ENCODE assay signal across 13 mouse cellular contexts in the genomic region with DNA sequence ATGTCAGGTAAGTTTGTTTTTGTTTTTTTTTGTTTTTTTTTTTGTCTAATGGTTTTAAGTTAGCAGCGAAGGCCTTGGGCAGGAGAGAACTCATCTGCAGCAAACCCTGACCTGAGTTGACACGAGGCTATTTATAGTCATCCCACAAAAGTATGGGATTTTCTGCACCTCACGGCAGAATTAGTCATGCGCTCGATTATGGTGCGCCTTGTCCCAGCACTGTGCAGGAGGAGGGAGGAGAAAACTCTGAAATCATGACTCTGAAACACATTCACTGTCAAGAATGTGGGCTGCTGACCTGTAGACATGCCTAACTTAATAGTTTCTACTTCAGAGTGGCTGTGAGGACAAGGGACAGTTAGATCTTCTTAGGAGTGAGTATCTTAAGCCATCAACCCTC. TPM values are rescaled to one million over a fixed set of nuclear protein-coding genes. Genes with fewer than 3 reads are reported as not detected.
DNase-seq lines count a peak whose midpoint lies in the region; ATAC-seq lines count a peak whose summit lies in the region.
"Had no signal": no experiment of that assay in that cellular context is flagged by ENCODE, and none has a peak within 500 bp of the region (broad histone marks: within the 10 kb centered on the region; RNA-seq: fewer than 3 reads in every experiment).

No protein-coding gene starts in this region.

- WGBS in kidney, embryonic 16.5 days = 19% methylated on average over 6 of the region's 6 CpGs
- 18% methylated on average over 6 of the region's 6 CpGs for WGBS in heart, embryonic 14.5 days
- WGBS in hindbrain, embryonic 16.5 days = 53% methylated on average over 6 of the region's 6 CpGs
- 39% methylated on average over 6 of the region's 6 CpGs for WGBS in midbrain, embryonic 14.5 days

- peak overlapping the region; percentile 31; the same call in 1 of the 2 replicates for H3K27ac ChIP-seq in kidney, embryonic 16.5 days (ENCODE audit: low read length)
- peak overlapping the region; percentile 85 to 89 for H3K27ac ChIP-seq in heart, embryonic 14.5 days (replicated peaks in 1 of 2; ENCODE audit: control insufficient read depth in 1 of 2, insufficient read depth in 1 of 2, low read depth in 2 of 2, low read length in 2 of 2)
- no peak overlapping the region for H3K27ac ChIP-seq in hindbrain, embryonic 16.5 days (ENCODE audit: low read depth, low read length)
- H3K27ac ChIP-seq in midbrain, embryonic 14.5 days (replicated peaks; ENCODE audit: low read depth, low read length) = no peak overlapping the region
- H3K27ac ChIP-seq: hindbrain, postnatal 0 days; limb, embryonic 15.5 days; midbrain, embryonic 13.5 days had no signal

- H3K9ac ChIP-seq in kidney, embryonic 16.5 days (replicated peaks; ENCODE audit: low read length) = no peak overlapping the region
- H3K9ac ChIP-seq in heart, embryonic 14.5 days (ENCODE audit: low read length) = peak overlapping the region; percentile 52
- no peak overlapping the region for H3K9ac ChIP-seq in hindbrain, embryonic 16.5 days (ENCODE audit: low read depth, low read length)
- no peak overlapping the region for H3K9ac ChIP-seq in midbrain, embryonic 14.5 days (replicated peaks; ENCODE audit: low read length)
- H3K9ac ChIP-seq: limb, embryonic 15.5 days; midbrain, embryonic 13.5 days had no signal

- peak; percentile 39 for DNase-seq in adrenal gland, adult 8-10 months
- DNase-seq in adrenal gland, adult 18-20 months (ENCODE audit: low spot score in 2 of 2) = no peak
- DNase-seq in kidney, adult 11 months = no peak
- no peak for DNase-seq in lung, adult 18-20 months
- DNase-seq in midbrain, embryonic 14.5 days = no peak
- DNase-seq: lung, postnatal 10 days; right cerebral cortex, postnatal 4 days had no signal

- H3K9me3 ChIP-seq in kidney, embryonic 16.5 days (ENCODE audit: low read length) = no peaks in the 10 kb centered on the region
- H3K9me3 ChIP-seq in heart, embryonic 14.5 days (ENCODE audit: control insufficient read depth, low read length) = no peaks in the 10 kb centered on the region
- no peaks in the 10 kb centered on the region for H3K9me3 ChIP-seq in hindbrain, embryonic 16.5 days (ENCODE audit: control insufficient read depth, low read length)
- H3K9me3 ChIP-seq in midbrain, embryonic 14.5 days (ENCODE audit: control insufficient read depth, low read length) = no peaks in the 10 kb centered on the region
- H3K9me3 ChIP-seq: limb, embryonic 15.5 days; midbrain, embryonic 13.5 days had no signal

- H3K4me2 ChIP-seq in kidney, embryonic 16.5 days (replicated peaks; ENCODE audit: low read depth, low read length) = no peak overlapping the region
- H3K4me2 ChIP-seq in heart, embryonic 14.5 days (ENCODE audit: low read length) = peak overlapping the region; percentile 45
- H3K4me2 ChIP-seq in hindbrain, embryonic 16.5 days (ENCODE audit: low read length) = no peak overlapping the region
- H3K4me2 ChIP-seq in midbrain, embryonic 14.5 days (ENCODE audit: low read length) = no peak overlapping the region
- H3K4me2 ChIP-seq: limb, embryonic 15.5 days; midbrain, embryonic 13.5 days had no signal

- no peak overlapping the region for H3K4me3 ChIP-seq in kidney, embryonic 16.5 days (ENCODE audit: low read length)
- H3K4me3 ChIP-seq in heart, embryonic 14.5 days (ENCODE audit: control insufficient read depth in 1 of 2, insufficient read depth in 1 of 2, low read depth in 1 of 2, low read length in 2 of 2) = no peak overlapping the region
- H3K4me3 ChIP-seq in hindbrain, embryonic 16.5 days (ENCODE audit: low read length) = no peak overlapping the region
- no peak overlapping the region for H3K4me3 ChIP-seq in midbrain, embryonic 14.5 days (replicated peaks; ENCODE audit: low read depth, low read length)
- H3K4me3 ChIP-seq: limb, embryonic 15.5 days; midbrain, embryonic 13.5 days had no signal

- ATAC-seq in kidney, embryonic 16.5 days (ENCODE audit: low FRiP score, low TSS enrichment) = peak; percentile 66; the same call in 1 of the 2 replicates
- peak; percentile 62 for ATAC-seq in heart, embryonic 14.5 days (ENCODE audit: insufficient number of reproducible peaks, insufficient read depth, low FRiP score, low read depth)
- ATAC-seq in hindbrain, embryonic 16.5 days = no peak
- no peak for ATAC-seq in midbrain, embryonic 14.5 days (ENCODE audit: low FRiP score, low TSS enrichment)
- ATAC-seq: hindbrain, postnatal 0 days had no signal

- peaks cover 46% of the 10 kb centered on the region for H3K4me1 ChIP-seq in kidney, embryonic 16.5 days (ENCODE audit: insufficient read depth, low read length)
- H3K4me1 ChIP-seq in heart, embryonic 14.5 days (ENCODE audit: control insufficient read depth in 2 of 2, insufficient read depth in 2 of 2, low read length in 2 of 2) = peaks cover 24 to 65% of the 10 kb centered on the region in 2 experiments
- peaks cover 3% of the 10 kb centered on the region for H3K4me1 ChIP-seq in hindbrain, embryonic 16.5 days (ENCODE audit: control insufficient read depth, insufficient read depth, low read depth, low read length)
- peaks cover 8% of the 10 kb centered on the region for H3K4me1 ChIP-seq in midbrain, embryonic 14.5 days (ENCODE audit: control insufficient read depth, insufficient read depth, low read length)

- no peaks in the 10 kb centered on the region for H3K27me3 ChIP-seq in kidney, embryonic 16.5 days (ENCODE audit: insufficient read depth, low read length)
- H3K27me3 ChIP-seq in heart, embryonic 14.5 days (ENCODE audit: control insufficient read depth, insufficient read depth, low read length) = no peaks in the 10 kb centered on the region
- no peaks in the 10 kb centered on the region for H3K27me3 ChIP-seq in hindbrain, embryonic 16.5 days (replicated peaks; ENCODE audit: control insufficient read depth, insufficient read depth, low read length)
- no peaks in the 10 kb centered on the region for H3K27me3 ChIP-seq in midbrain, embryonic 14.5 days (ENCODE audit: control insufficient read depth, insufficient read depth, low read length)
- H3K27me3 ChIP-seq: limb, embryonic 15.5 days; midbrain, embryonic 13.5 days had no signal

- H3K36me3 ChIP-seq in kidney, embryonic 16.5 days (ENCODE audit: insufficient read depth, low read length) = 0 out of 2 replicates have a peak, but pooled peaks cover 3% of the 10 kb centered on the region
- peaks cover 4% of the 10 kb centered on the region; the same call in 1 of the 2 replicates for H3K36me3 ChIP-seq in heart, embryonic 14.5 days (ENCODE audit: control insufficient read depth, insufficient read depth, low read length)
- H3K36me3 ChIP-seq in hindbrain, embryonic 16.5 days (ENCODE audit: control insufficient read depth, insufficient read depth, low read length) = no peaks in the 10 kb centered on the region
- no peaks in the 10 kb centered on the region for H3K36me3 ChIP-seq in midbrain, embryonic 14.5 days (ENCODE audit: control insufficient read depth, insufficient read depth, low read length)
- H3K36me3 ChIP-seq: limb, embryonic 15.5 days; midbrain, embryonic 13.5 days had no signal

RNA-seq across cellular contexts. Expression of gene Lamc1, which starts 40.4 kb away (rescaled TPM):
- total RNA-seq in adrenal gland, adult 8-10 months (2022) = 10 to 100 TPM; 49.8 to 71.5 (median 61.8) TPM
- total RNA-seq in adrenal gland, adult 18-20 months (2021) = 10 to 100 TPM; 54.5 to 66.2 TPM
- polyA plus RNA-seq in kidney, embryonic 16.5 days (2015; fragmentation: Nextera tagmentation; extraction: Ambion mirVana) = 105 and 109 TPM in 2 replicates
- 133 and 138 TPM in 2 replicates for polyA plus RNA-seq in heart, embryonic 14.5 days (2014; fragmentation: Nextera tagmentation; extraction: Ambion mirVana)
- 15.4 and 19.1 TPM in 2 replicates for polyA plus RNA-seq in hindbrain, embryonic 16.5 days (2015; fragmentation: Nextera tagmentation; extraction: Ambion mirVana)
- 12.4 and 23.8 TPM in 2 replicates for polyA plus RNA-seq in midbrain, embryonic 14.5 days (2014; fragmentation: Nextera tagmentation; extraction: Ambion mirVana)

Comparison
In these comparisons a context has a peak if more than half of its experiments do, and no peak if none do; other contexts are left out.
1. ATAC-seq: peak in kidney, embryonic 16.5 days (single experiment) and heart, embryonic 14.5 days (single experiment); none in hindbrain, embryonic 16.5 days (single experiment) and midbrain, embryonic 14.5 days (single experiment).
2. H3K27ac ChIP-seq: peak in kidney, embryonic 16.5 days (single experiment) and heart, embryonic 14.5 days (2 of 2); none in hindbrain, embryonic 16.5 days (single experiment) and midbrain, embryonic 14.5 days (single experiment).